Mouse (Mus musculus) left cerebral cortex, postnatal 10 days (tissue): ENCODE data around the gene Atp1a4. TPM values are rescaled to one million over a fixed set of nuclear protein-coding genes. Genes with fewer than 3 reads are reported as not detected.
A peak's percentile ranks its signal among the peaks of the same experiment; 100 is the strongest.

ENCODE experiments used
- DNase-seq, 2 experiments: peaks; one replicate each; pipeline ENCODE4 v3.0.0; 2021 to 2022; ENCODE audit warnings: low spot score in 2 of 2, mixed read lengths in 1 of 2; ENCODE audit errors: extremely low spot score in 1 of 2
- intact Hi-C: fragments of 180-260 bp; cut with DNase I; formaldehyde crosslinking; loops from one replicate; pipeline ENCODE4 v1.15.1; 2025
- total RNA-seq, 2 experiments: library from RNA; stranded (reverse); gene quantifications; 2 replicates each; pipeline ENCODE4 v1.2.3; 2021

Atp1a4 gene
- total RNA-seq, 2 experiments from 2014 or later, result not detected

DNA sequence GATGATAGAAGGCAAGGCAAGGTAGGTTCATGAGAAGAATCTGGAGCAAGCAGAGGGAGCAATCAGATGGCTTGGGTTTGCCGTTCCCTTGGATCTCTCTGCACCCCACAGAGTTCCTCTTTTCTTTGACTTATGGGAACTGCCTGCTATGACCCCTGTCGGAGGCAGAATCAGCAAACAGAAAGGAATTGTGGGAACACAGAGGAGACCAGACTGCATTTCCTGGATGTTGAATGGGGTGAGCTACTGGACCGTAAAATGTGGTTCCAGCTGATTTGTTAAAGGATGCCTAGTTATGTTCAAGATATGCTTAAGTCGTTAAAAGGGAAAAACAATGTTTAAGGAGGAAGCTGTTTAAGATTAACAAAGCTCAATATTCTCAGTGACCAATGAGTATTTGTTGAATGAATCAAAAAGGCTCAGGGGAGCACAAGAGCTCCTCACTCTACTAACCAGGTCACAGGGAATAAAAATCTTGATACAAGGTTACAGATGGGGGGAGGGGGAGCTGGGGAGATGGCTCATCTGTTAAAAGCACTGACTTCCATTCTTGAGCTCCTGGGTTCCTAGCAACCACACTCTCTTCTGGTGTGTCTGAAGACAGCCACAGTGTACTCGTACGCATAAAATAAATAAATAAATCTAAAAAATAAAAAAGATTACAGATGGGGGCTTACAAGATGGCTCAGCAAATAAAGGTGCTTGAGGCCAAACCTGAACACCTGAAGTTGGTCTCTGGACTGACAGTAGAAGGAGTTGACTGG is 17.1 kb downstream of the Atp1a4 start:
- no peak for DNase-seq
- intact Hi-C loops, result loop anchor here (10.0 kb wide), 1 partner anchor 96 kb away; the partner anchor contains the start of gene Dcaf8

DNA sequence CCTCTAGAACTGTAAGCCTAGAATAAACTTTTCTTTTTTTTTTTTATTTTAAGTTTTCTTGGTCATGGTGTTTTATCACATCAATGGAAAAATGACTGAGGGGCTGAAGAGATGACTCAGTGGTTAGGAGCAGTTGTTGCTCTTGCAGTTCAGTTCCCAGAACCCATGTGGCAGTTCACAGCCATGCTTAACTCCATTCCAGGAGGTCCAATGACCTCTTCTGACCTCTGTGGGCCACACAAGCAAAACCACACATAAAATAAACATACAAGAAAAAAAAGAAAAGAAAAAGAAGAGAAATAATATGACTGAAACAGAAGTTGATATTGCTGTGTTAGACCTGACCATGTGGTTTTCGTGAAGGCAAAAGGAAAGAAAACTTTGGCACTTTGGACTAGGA is 29.0 kb downstream of the Atp1a4 start:
- DNase-seq, result no peak
- intact Hi-C loops, result no loop called here

DNA sequence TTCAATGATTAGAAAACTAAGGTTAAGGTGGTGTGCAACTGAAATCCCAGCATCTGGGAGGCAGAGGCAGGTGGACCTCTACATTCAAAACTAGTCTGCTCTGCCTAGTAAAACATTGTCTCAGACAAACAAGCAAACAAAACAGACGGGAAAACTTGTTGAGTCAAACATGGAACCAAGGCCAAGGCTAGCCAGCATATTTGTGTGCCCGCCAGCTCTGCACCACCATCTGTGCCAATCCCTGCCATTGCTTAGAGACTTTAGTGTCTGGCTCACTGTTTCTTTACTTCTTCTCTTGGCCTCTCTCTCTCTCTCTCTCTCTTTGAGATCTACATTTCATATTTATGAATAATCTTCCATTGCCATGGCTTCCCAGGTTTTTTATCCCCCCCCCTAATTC is 30.0 kb downstream of the Atp1a4 start:
- DNase-seq, result no peak
- intact Hi-C loops, result no loop called here

DNA sequence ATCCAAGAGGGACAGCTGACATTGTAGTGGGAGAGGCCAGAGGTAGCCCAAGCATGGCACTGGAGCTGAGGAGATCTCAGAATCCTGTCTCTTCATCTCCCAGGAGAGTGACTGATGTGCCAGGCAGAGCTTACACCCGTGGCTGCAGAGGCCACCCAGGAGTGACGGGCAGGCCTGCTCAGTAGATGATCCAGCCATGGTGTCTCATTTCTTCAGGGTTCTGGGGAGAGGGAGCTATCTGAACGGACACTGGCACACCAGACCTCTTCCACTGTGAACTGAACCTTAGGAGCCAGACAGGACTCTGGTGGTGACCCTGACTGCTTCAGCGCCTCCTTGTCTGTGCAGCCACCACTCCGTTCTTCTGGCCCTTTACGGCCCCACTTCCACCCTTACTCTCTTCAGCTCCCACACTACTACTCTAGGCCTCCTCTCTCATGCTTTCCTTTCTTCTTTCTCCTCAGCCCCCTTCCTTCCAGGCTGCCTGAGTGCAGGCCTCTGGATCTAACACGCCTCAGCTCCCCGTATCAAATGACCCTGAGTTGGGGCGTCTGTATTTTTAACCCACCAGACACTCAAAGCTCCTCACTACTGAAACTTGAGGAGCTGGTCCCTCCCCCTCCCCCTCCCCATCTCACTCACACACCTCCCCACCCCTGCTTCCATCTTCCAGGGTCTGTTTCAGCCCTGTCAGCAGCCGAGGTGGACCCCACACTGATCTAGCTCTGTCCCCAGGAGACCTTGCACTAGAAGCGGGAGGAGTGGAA is 36.7 kb downstream of the Atp1a4 start:
- intact Hi-C loops, result no loop called here
- DNase-seq, result no peak

DNA sequence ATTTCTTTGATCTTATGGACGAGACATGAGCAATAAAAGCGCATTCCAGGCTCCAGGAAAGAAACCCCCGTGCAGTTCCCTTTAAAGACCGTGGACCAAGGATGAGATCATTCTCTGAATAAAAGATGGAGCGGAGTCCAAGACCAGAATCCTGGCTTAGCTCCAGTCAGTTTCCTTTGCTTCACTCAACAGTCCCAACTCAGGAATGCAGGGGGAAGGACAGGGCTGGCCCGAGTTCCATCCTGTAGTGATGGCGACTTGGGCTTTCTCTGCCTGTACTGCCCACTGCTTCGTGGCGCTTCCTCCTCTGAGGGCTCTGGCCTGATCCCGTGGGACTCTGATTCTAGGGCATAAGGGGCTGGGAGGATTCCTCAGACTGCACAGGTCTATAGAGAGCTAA is 37.8 kb downstream of the Atp1a4 start:
- intact Hi-C loops, result no loop called here
- peak; percentile 52 to 82 for DNase-seq

DNA sequence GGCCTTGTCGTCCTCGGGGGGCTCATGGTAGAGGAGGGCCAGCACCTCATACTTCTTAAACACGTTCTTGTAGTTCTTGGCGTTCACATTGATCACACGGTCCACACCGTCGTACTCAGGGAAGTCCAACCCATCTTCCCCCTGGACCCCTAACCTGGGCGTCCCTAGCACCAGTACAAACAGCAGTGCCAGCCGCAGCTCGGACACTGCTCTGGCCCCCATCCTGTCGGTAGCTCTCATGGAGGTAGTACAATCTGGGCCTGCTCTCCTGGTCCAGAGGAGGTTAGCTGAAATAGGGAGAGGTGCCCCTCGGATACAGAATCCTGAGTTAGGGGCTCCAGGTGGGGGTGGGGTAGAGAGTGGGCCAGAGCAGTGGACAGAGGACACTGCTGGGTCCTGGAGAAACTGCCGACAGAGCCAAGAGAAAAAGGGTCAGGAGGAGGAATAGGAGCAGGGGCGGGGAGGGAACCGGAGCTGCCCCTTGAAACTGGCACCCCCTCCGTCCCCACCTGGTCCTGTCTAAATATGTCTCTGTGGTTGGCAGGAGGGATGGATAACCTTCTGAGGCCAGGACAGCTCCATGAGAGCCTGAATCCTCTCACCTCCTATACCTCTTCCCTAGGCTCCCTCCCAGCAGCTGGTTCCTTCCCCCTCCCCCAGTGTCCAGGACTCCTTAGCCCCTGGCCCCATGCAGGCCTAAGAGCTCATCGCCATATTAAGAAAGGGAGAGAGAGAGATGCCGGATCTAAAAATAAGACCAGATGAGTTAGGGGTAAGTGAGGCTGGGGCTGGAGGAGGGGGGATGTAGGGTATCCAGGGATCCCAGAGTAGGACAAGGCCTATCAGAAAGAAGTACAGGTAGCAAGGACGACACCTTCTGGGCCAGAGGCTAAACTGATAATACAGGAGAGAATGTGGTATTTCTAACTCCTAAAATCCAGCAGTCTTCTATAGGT is 38.5 kb downstream of the Atp1a4 start, which contains the start of gene Casq1:
TSS of gene Casq1 (minus strand) at position 418 of the 956 bp plus-strand sequence.
- DNase-seq, result no peak
- intact Hi-C loops, result no loop called here

DNA sequence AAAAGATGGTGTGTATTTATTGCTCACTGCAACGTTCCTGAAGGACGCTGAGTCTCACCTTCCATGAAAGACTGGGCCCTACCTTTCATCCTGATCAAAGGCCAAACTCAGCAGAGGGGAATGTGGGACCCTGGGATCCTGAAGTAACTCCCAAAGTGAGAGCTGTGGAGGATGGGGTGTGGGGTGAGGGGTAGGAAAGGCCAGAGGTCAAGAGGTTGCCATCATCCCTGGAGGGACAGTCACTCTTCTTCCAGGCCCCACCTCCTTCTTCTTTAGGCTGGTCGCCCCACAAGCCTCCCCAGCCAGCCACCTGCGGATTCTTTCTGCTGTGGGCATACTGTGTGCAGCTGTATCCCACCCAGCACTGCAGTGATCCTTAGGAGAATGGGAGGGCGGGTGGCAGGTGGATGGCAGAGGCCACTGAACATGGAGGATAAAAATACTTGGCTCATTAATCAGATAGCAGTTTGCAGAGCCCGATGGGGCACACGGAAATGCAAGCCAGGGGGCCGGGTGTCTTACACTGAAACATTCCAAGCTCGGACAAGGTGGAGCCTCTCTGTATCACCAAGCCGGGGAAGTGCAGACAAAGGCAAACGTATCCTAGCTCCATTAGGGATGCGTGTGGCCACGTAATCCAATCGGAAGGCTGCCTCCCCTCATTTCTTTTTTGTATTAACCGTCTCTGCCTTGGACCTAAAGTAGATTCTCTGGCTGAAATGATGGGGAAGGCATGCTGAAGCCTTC is 39.9 kb downstream of the Atp1a4 start:
- DNase-seq, result no peak
- intact Hi-C loops, result no loop called here

DNA sequence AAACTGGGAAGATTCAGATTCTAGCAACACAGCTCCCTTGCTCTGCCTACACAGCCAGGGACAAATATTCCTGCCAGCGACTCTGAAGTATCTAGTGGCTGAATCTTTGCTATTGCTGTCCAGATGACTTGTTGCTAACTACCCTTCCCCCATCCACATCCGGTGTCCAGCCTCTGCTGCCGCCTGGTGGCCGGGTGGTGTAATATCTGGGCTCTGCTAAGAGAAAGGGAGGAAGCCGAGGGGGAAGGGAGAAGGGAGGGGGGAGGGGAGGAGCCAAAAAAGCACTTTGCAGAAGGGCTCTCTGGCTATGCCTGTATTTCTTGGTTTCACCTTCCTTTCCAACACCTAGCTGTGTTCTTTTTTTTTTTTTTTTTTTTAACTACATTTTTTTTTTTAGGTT is 41.1 kb downstream of the Atp1a4 start:
- DNase-seq, result peak; percentile 88 to 92
- intact Hi-C loops, result no loop called here

DNA sequence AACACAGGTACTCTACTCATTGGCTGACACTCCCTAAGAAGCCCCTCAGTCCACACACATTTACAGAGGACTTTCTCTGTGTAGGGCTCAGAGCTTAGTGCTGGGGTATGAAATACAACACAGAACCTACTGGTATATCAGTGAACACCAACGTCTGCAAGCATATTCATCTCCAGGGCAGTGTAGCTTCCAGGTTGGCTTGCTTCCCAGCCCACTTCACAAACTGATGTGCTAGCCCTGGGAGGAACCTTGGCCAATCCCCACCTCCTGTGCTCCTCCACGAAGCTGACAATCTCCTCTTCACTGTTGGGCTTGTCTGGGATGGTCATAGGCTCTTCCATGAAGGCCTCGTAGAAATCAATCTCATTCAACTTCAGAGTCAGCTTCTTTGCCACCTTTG is 43.5 kb downstream of the Atp1a4 start:
- intact Hi-C loops, result no loop called here
- no peak for DNase-seq

DNA sequence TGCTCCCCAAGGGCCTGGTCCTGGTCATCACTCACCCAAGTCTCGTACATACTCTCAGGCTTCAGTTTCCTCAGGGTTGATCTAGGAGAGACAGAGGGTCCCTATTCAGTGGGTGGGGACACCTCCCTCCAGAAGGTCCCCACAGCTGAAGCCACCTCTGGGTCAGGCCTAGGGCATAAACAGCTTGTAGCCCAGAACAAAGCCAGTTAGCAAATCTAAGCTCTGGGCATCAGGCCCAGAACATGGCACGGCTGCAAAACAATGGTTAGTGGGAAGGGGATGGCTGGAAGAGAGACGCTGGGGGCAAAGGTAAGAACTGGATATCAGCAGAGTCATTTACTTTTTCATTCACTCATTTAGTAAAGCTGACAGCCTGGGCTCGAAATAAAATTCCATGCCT is 44.4 kb downstream of the Atp1a4 start:
- intact Hi-C loops, result no loop called here
- no peak for DNase-seq

DNA sequence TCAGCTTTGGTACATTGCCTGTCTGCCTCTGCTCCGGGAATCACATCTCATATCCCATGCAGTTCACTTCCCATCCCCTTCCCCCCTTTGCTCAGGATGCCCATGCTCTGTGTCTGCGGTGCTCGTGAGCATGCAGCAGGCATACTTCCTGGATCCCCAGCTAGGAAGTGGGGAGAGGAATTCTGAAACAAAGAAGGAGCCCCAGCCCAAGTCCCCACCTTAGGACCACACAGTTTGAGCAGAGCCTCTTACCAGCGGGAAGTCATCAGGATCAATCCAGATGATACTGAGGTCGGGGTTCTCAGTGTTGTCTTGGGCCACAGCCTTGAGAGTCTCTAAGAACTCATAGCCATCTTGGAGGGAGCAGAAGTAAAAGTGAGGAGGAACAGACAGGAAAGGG is 45.4 kb downstream of the Atp1a4 start:
- intact Hi-C loops, result no loop called here
- no peak for DNase-seq

DNA sequence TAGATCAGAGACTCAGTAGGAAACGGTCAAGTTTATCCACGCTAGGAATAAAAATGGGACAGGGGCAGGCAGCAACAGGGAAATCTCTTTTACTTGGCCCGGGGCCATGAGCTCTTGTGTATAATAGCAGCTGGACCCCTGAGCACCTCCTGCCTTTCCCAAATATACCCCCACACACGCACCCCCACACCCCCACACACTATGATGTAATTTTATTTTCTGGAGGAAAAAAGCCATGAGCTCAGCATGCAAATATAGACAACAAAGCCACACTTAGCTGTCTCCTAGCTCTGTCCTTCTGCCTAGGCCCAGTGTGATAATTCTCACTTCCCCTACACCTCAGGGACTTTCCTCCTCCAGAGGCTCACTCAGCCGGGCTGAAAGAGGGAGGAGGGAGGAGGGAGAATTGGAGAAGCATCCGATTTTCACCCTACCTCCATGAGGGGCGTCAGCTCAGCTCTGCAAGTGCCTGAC is 51.1 kb downstream of the Atp1a4 start:
- intact Hi-C loops, result loop anchor here (2.0 kb wide), 1 partner anchor 104 kb away; no protein-coding TSS in a partner anchor

DNA sequence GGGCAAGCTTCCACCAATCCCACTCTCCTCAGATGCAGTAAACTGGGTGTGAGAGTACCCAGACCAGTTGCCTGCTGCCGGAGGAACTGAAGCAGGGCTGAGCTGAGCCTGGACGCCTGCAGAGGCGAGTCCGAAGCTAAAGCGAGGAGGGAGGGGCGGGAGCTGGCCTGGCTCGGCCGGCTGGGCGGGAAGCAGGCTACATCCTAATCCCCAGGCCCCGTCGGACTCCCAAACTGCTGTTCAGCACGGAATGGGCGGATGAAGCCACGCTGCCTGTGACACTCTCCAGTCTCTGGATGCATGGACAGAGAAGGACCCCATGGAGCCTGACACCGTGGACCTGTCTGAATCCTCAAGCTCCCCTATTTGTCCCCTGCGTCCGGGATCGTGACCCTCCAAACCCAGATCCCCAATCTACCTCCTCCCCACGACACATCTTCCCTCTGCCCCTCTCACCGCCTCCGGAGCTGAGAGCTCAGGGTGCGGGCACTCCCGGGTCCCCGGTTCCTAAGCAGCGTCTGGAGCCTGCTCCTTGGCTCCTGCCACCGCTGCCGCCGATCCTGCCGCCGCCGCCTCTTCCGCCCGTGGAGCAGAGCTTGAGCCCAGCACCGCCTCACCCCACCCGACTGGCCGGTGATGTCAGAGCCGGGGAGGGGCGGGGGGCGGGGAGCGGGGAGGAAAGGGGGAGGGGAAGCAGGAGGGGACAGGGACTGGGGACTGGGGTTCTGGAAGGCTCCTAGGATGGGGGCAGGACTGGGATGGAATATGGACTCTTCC is 51.9 kb downstream of the Atp1a4 start, which contains the start of gene Pea15a:
TSS of gene Pea15a (minus strand) at position 664 of the 777 bp plus-strand sequence.
- peak; percentile 78 to 93 for DNase-seq
- intact Hi-C loops, result loop anchor here (2.0 kb wide), 1 partner anchor 104 kb away; no protein-coding TSS in a partner anchor

More for the DNA sequence above, 51.1 kb downstream of the Atp1a4 start:
- DNase-seq, result peak in 1 of 2 experiments; percentile 71

DNA sequence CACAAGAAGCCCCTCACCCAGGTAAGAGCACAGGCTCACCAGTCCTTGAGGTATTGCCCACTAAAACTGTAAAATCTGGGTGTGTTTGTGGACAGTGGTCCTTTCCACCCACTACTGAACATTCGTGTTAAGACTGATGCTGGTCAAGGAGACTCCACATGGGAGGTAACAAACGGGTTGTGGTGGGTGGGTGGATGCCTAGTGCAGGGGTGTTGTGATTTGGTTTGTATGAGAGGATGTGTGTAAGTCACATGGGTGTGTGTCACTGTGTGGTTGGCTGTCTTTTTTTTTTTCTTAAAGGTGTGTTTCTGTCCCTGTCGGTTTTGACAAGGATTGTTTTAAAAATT is 52.5 kb downstream of the Atp1a4 start:
- intact Hi-C loops, result loop anchor here (2.0 kb wide), 1 partner anchor 105 kb away; no protein-coding TSS in a partner anchor
- DNase-seq, result no peak

DNA sequence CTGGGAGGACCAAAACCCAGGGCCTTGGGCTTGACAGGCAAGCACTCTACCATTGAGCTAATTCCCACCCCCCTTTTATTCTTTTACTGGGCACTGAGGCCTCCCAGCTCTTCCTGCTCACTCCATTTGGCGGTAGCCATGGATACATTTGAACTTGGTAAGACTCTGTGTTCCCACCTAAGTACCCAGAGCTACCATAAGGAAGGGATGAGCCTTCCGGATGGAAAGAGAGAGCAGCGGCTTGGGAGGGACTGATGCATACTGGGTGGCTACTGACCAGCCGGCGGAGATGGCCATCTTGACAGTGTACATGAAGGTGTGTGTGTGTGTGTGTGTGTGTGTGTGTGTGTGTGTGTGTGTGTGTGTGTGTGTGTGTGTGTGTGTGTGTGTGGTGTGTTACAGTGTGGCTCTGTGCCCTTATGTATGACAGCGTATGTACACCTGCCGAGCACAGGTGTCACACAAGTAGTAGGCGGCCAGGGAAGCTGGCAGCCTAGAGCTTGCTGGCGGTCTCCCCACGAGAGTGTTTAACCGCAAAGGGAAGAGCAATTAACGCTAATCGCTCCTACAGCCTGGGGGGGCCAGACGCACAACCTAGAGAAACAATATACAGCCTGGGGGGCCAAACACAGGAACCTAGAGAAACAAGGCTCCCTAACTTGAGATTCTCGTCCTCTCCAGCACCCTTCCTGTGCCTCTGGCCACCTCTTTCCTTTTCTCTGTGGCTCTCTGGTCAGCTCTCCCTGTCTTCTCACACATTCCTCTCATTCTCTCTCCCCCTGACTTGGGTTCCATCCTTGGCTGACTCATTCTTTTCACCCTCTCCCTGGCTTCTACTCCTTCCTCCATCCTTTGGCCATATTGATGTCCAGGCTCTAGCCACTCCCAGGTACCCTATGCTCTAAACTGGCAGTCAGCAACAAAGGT is 53.1 kb downstream of the Atp1a4 start:
- intact Hi-C loops, result no loop called here
- DNase-seq, result no peak

DNA sequence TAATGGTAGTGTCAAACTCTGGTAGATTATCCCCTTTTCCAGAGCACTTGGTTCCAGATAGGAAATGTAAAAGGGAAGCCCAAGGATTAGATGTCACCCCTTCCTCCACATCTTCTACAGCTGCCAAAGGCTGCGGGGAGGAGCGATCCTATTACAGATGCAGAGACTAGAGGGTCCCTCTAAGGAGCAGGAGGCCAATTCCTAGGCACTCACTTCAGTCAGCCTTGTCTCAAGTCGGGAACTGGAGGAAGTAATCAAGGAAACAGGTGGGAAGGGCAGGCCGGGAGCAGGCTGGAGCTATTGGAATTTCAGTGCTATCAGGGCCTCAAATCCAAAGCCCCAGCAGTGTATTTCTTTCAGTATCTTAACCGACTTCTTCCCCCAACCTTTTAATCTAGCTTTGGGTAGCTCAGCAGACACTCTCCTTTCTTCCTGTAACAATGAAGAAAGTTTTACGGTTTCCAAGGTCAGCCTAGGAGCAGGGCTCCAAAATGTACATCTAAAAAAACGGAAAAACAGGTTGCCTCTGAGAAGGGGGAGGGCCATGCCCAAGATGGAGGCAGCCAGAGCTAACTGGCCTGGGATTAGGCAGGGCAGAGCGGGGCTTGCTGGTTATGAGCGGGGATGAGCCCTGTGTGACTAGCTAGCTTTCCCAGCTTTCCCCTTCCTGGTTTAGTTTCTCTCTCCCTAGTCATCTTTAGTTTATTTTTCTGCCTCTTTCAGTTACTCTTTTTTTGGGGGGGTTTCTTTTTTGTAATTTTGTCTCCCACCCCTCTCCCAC is 54.0 kb downstream of the Atp1a4 start:
- no peak for DNase-seq
- intact Hi-C loops, result no loop called here
